Mouse (Mus musculus): ENCODE measurements around the gene Rag1. TPM values are rescaled to one million over a fixed set of nuclear protein-coding genes. Genes with fewer than 3 reads are reported as not detected.

The Rag1 gene
- 0.06 and 0.33 TPM in 2 replicates for polyA plus RNA-seq (2012; rRNA removed; ENCODE audit: low replicate concordance)

DNA sequence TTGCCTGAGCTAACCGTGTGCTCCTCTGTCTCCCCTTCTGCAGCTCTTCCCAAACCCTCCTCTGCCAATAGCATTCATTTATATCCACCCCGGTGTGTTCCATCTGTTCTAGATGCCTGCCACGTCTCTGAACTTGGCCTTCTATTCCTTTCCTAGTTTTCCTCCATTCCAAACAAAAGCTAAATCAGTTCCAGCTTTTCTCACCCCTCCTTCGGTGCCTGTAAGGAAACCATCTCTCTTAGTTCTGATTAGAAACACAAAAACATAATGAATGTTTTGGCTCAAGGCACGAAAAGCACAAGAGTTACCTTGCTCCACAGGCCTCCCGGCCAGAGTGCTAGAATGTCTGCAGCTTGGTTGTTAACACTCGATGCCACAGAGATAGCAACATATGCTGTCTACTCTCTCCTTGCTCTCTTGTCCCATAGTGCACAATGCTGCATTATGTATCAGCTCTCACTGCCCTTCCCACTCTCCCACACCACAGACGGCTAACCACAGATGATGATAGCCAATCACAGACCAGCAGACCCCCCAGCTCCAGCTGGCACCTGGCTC is at the start of gene Rag1, which contains the start of gene B230118H07Rik:
TSS of gene Rag1 (minus strand) at position 388 of the 558 bp plus-strand sequence.
TSS of gene B230118H07Rik (minus strand) at position 419 of the 558 bp plus-strand sequence.

DNA sequence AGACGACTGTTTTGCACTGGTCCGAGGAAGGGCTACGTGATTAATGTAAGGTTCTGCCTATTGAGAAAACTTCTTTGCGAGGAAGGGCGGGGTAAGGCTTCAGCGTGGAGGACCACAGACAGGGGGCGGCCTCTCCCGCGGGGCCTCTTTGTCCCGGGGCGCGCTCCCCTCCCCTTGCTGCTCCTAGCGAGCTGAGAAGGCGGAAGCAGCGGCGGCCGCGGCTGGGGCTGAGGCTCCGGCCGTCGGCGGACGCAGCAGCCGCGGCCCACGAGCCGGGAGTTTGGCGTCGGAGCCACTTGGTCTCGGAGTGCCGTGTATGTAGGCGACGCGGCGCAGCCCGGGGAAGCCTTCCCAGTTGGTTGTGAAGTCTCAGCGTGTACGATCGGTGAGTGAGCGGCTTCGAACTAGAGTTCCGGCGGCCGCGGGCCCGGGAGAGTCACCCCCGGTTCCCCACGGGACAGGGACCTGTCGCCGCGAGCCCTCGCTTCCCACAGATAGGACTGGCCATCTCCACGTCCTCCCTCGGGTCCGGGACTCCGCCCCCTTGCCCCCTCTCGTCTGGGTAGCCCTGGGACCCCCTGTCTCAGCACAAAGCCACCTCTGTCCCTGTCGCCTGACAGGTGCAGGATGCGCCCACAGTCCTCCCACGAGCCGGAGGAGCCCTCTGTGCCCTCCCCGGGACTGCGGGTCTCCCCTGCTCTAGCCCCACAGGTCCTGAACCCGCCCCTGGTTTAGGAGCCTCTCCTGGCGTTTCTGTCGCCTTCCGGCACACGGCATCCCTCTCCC is 29.1 kb upstream of the Rag1 start, which contains the start of gene Traf6:
TSS of gene Traf6 (plus strand) at position 194 of the 786 bp plus-strand sequence.

DNA sequence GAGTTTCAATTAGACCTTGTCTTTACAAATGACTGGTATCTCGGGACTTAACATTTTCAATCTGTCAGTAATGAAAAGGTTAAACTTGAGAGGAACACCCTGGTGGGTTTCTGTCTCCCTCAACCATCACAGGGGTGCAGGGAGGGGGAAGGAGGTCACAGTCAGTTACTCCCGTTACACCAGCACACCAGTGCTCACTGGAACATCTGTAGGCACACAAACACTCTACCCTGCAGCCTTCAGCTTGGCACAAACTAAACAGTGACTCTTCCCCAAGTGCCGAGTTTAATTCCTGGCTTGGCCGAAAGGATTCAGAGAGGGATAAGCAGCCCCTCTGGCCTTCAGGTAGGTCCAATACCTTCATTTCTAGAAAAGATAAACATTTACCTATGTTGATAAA is 24.8 kb downstream of the Rag1 start, which contains the start of gene Rag2:
TSS of gene Rag2 (plus strand) at position 193 of the 400 bp plus-strand sequence.

Other genes with a start within 250 kb of the Rag1 start
- gene Rag2, start 24.8 kb downstream of the Rag1 start, polyA plus RNA-seq (2012; rRNA removed; ENCODE audit: low replicate concordance), result not detected in 2 replicates
- gene B230118H07Rik, start within 50 bp of the Rag1 start, polyA plus RNA-seq (2012; rRNA removed; ENCODE audit: low replicate concordance), result 2.2 and 7.3 TPM in 2 replicates
- 10.2 and 15.1 TPM in 2 replicates for gene Traf6, start 28.9 kb upstream of the Rag1 start, polyA plus RNA-seq (2012; rRNA removed; ENCODE audit: low replicate concordance)
- 6.7 and 12.2 TPM in 2 replicates for gene Prr5l, start 233.5 kb upstream of the Rag1 start, polyA plus RNA-seq (2012; rRNA removed; ENCODE audit: low replicate concordance)
- gene Commd9, start 236.7 kb upstream of the Rag1 start, polyA plus RNA-seq (2012; rRNA removed; ENCODE audit: low replicate concordance), result 47.3 and 61.8 TPM in 2 replicates